Mouse (Mus musculus): ENCODE results near the gene Vmn1r197. TPM values are rescaled to one million over a fixed set of nuclear protein-coding genes. Genes with fewer than 3 reads are reported as not detected.

The Vmn1r197 gene
- polyA plus RNA-seq (2015; fragmentation: Nextera tagmentation; extraction: Ambion mirVana): not detected in 2 replicates

GRCm38 (mm10) chr13:22324289-22324688 is at the start of gene Vmn1r197:
Vmn1r197 (plus strand) TSS chr13:22324589.

DNA sequence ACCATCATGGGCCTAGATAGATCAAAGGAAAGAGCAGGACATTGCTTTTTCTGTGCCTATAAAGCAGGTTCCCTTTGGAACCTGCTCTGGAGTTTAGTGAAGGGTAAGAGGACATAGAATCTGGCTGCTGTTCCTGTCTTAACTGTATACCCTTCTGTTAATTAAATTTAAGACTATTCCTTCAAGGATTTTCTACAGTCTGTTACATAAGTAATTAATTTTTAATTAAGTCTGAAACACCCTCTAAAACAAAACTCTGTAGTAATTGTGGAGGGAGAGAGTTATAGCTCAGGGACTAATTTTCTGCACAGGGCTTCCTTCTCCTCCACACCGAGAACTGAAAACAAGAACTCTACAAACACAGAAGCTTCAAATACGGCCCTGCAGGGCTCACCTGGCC is 34.8 kb upstream of the Vmn1r197 start, which contains the start of gene Vmn1r196:
Vmn1r196 (plus strand) TSS at position 301 of the 400 bp plus-strand sequence.

GRCm38 (mm10) chr13:22350064-22350463 is 25.7 kb downstream of the Vmn1r197 start, which contains the start of gene Vmn1r198:
Vmn1r198 (plus strand) TSS chr13:22350364.

GRCm38 (mm10) chr13:22379518-22379917 is 55.1 kb downstream of the Vmn1r197 start, which contains the start of gene Vmn1r199:
Vmn1r199 (plus strand) TSS chr13:22379818.

Other genes with a start within 250 kb of the Vmn1r197 start
- not detected in 2 replicates for gene Vmn1r188, start 240.1 kb upstream of the Vmn1r197 start, polyA plus RNA-seq (2015; fragmentation: Nextera tagmentation; extraction: Ambion mirVana)
- gene Vmn1r189, start 218.8 kb upstream of the Vmn1r197 start, polyA plus RNA-seq (2015; fragmentation: Nextera tagmentation; extraction: Ambion mirVana): not detected in 2 replicates
- not detected in 2 replicates for gene Vmn1r191, start 140.6 kb upstream of the Vmn1r197 start, polyA plus RNA-seq (2015; fragmentation: Nextera tagmentation; extraction: Ambion mirVana)
- gene Vmn1r192, start 133.4 kb upstream of the Vmn1r197 start, polyA plus RNA-seq (2015; fragmentation: Nextera tagmentation; extraction: Ambion mirVana): not detected in 2 replicates
- gene Vmn1r193, start 101.4 kb upstream of the Vmn1r197 start, polyA plus RNA-seq (2015; fragmentation: Nextera tagmentation; extraction: Ambion mirVana): not detected in 2 replicates
- gene Vmn1r194, start 80.4 kb upstream of the Vmn1r197 start, polyA plus RNA-seq (2015; fragmentation: Nextera tagmentation; extraction: Ambion mirVana): not detected in 2 replicates
- gene Vmn1r195, start 54.1 kb upstream of the Vmn1r197 start, polyA plus RNA-seq (2015; fragmentation: Nextera tagmentation; extraction: Ambion mirVana): not detected in 2 replicates
- not detected in 2 replicates for gene Vmn1r196, start 34.7 kb upstream of the Vmn1r197 start, polyA plus RNA-seq (2015; fragmentation: Nextera tagmentation; extraction: Ambion mirVana)
- not detected in 2 replicates for gene Vmn1r198, start 25.8 kb downstream of the Vmn1r197 start, polyA plus RNA-seq (2015; fragmentation: Nextera tagmentation; extraction: Ambion mirVana)
- not detected in 2 replicates for gene Vmn1r199, start 55.2 kb downstream of the Vmn1r197 start, polyA plus RNA-seq (2015; fragmentation: Nextera tagmentation; extraction: Ambion mirVana)
- not detected in 2 replicates for gene Vmn1r200, start 65.8 kb downstream of the Vmn1r197 start, polyA plus RNA-seq (2015; fragmentation: Nextera tagmentation; extraction: Ambion mirVana)
- not detected in 2 replicates for gene Vmn1r201, start 147.3 kb downstream of the Vmn1r197 start, polyA plus RNA-seq (2015; fragmentation: Nextera tagmentation; extraction: Ambion mirVana)
- not detected in 2 replicates for gene Vmn1r202, start 180.8 kb downstream of the Vmn1r197 start, polyA plus RNA-seq (2015; fragmentation: Nextera tagmentation; extraction: Ambion mirVana)
- gene Vmn1r203, start 193.5 kb downstream of the Vmn1r197 start, polyA plus RNA-seq (2015; fragmentation: Nextera tagmentation; extraction: Ambion mirVana): not detected in 2 replicates
- not detected in 2 replicates for gene Vmn1r204, start 228.6 kb downstream of the Vmn1r197 start, polyA plus RNA-seq (2015; fragmentation: Nextera tagmentation; extraction: Ambion mirVana)

Data from urinary bladder, postnatal 0 days (tissue).